Mouse (Mus musculus) regulatory T cell (primary cell): ENCODE measurements around the gene Zfp358.

Source experiments
- in situ Hi-C: fragments of 300-600 bp; cut with MboI, MseI; formaldehyde crosslinking; loops from one replicate; pipeline ENCODE4 v1.15.1; 2025; ENCODE audit warnings: high pct_unique_total_duplicates

Gene Zfp358

GRCm38 (mm10) chr8:3492901-3493844, at the start of gene Zfp358:
TSS of gene Zfp358 (plus strand) at chr8:3493138.
- in situ Hi-C loops, result loop anchor here (10.0 to 25.0 kb wide), 2 partner anchors 762 to 1119 kb away; partner anchors contain the start of genes Ctxn1, Snapc2 and Zfp958

- in situ Hi-C loops, result no loop called here
These were observed 43.7 kb upstream of the Zfp358 start for GRCm38 (mm10) chr8:3449226-3449625.

- in situ Hi-C loops, result loop anchor here (5.0 kb wide), 1 partner anchor 83 kb away; no protein-coding TSS in a partner anchor
These were observed 42.3 kb upstream of the Zfp358 start for GRCm38 (mm10) chr8:3450670-3451069.

GRCm38 (mm10) chr8:3451992-3452391, 40.9 kb upstream of the Zfp358 start:
- in situ Hi-C loops, result loop anchor here (5.0 kb wide), 1 partner anchor 85 kb away; no protein-coding TSS in a partner anchor

GRCm38 (mm10) chr8:3463248-3463647, 29.7 kb upstream of the Zfp358 start:
- in situ Hi-C loops, result no loop called here

- in situ Hi-C loops, result no loop called here
These were observed 28.6 kb upstream of the Zfp358 start for GRCm38 (mm10) chr8:3464309-3464708.

- in situ Hi-C loops, result no loop called here
These were observed 25.7 kb upstream of the Zfp358 start, which contains the start of gene Pex11g for GRCm38 (mm10) chr8:3467006-3467885. TSS of gene Pex11g (minus strand) at chr8:3467680.

GRCm38 (mm10) chr8:3467886-3468545, 24.9 kb upstream of the Zfp358 start:
- in situ Hi-C loops, result no loop called here

GRCm38 (mm10) chr8:3468838-3469237, 24.1 kb upstream of the Zfp358 start:
- in situ Hi-C loops, result no loop called here

- in situ Hi-C loops, result no loop called here
These were observed 22.4 kb upstream of the Zfp358 start, which contains the start of gene Tex45 for GRCm38 (mm10) chr8:3470562-3470961. TSS of gene Tex45 (plus strand) at chr8:3470862.

- in situ Hi-C loops, result loop anchor here (25.0 kb wide), 1 partner anchor 1136 kb away; the partner anchor contains the start of gene Zfp958
These were observed 17.1 kb upstream of the Zfp358 start for GRCm38 (mm10) chr8:3475715-3476429.

GRCm38 (mm10) chr8:3480221-3480785, 12.6 kb upstream of the Zfp358 start:
- in situ Hi-C loops, result loop anchor here (25.0 kb wide), 1 partner anchor 1132 kb away; the partner anchor contains the start of gene Zfp958

- in situ Hi-C loops, result loop anchor here (25.0 kb wide), 1 partner anchor 1131 kb away; the partner anchor contains the start of gene Zfp958
These were observed 11.3 kb upstream of the Zfp358 start for GRCm38 (mm10) chr8:3481605-3482004.

- in situ Hi-C loops, result loop anchor here (25.0 kb wide), 1 partner anchor 1130 kb away; the partner anchor contains the start of gene Zfp958
These were observed 10.6 kb upstream of the Zfp358 start for GRCm38 (mm10) chr8:3482240-3482740.

- in situ Hi-C loops, result loop anchor here (25.0 kb wide), 1 partner anchor 1129 kb away; the partner anchor contains the start of gene Zfp958
These were observed 9.4 kb upstream of the Zfp358 start for GRCm38 (mm10) chr8:3483546-3483945.

- in situ Hi-C loops, result loop anchor here (25.0 kb wide), 1 partner anchor 1127 kb away; the partner anchor contains the start of gene Zfp958
These were observed 7.7 kb upstream of the Zfp358 start for GRCm38 (mm10) chr8:3485192-3485591.

- in situ Hi-C loops, result loop anchor here (10.0 to 25.0 kb wide), 2 partner anchors 761 to 1118 kb away; partner anchors contain the start of genes Ctxn1, Snapc2 and Zfp958
These were observed 889 bp downstream of the Zfp358 start for GRCm38 (mm10) chr8:3493845-3494208.

- in situ Hi-C loops, result loop anchor here (10.0 to 25.0 kb wide), 2 partner anchors 759 to 1116 kb away; partner anchors contain the start of genes Ctxn1, Snapc2 and Zfp958
These were observed 2.9 kb downstream of the Zfp358 start for GRCm38 (mm10) chr8:3495578-3496427.
